ENCODE assay signal across 19 mouse cellular contexts in the genomic region with DNA sequence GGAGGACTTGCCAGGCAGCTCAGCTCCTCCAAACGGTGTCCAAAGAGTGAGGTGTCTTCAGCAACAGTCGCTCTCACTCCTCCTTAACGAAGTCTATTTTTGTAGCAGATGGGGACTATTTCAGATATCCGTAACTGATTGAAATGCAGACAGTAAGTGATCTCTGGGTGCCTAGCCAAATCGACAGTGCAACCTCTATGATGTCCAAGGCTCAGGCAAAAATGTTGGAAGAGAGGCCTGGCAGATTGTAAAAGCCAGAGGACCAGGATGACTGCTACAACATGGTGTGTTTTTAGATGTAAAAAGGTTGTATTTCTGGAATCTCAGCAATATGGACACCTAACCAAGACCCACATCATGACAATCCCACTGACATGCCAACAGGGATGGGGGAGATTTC.
DNase-seq lines count a peak whose midpoint lies in the region.
"Had no signal": no experiment of that assay in that cellular context is flagged by ENCODE, and none has a peak within 500 bp of the region (broad histone marks: within the 10 kb centered on the region; RNA-seq: fewer than 3 reads in every experiment).

No protein-coding gene starts in this region.

- 42% methylated on average over 5 of the region's 5 CpGs for WGBS in heart, embryonic 10.5 days

- no peak overlapping the region for H3K4me3 ChIP-seq in heart, embryonic 10.5 days

- no peak overlapping the region for H3K27ac ChIP-seq in heart, embryonic 10.5 days

- DNase-seq in cerebellum, postnatal 10 days, result peak; percentile 60 to 61
- DNase-seq in cerebellum, postnatal 36 days, result no peak
- DNase-seq in cerebellum, postnatal 14 days, result peak; percentile 39 to 52
- no peak for DNase-seq in cerebellum, adult 11-12 months
- peak; percentile 70 for DNase-seq in heart, adult 11 months
- no peak for DNase-seq in heart, embryonic 10.5 days (ENCODE audit: low spot score)
- DNase-seq: adrenal gland, adult 2 months; adrenal gland, adult 8-10 months; adrenal gland, postnatal 10 days; adrenal gland, postnatal 14 days; adrenal gland, postnatal 25 days; adrenal gland, postnatal 36 days; B cell, adult 2 months; cerebellum, adult 11 months; cerebellum, adult 18-20 months; cerebellum, adult 2 months had no signal

- no peaks in the 10 kb centered on the region for H3K36me3 ChIP-seq in heart, embryonic 10.5 days
- H3K36me3 ChIP-seq: G1E had no signal

- no peaks in the 10 kb centered on the region for H3K9me3 ChIP-seq in heart, embryonic 10.5 days
- H3K9me3 ChIP-seq: G1E had no signal

- peaks cover 9% of the 10 kb centered on the region for H3K4me1 ChIP-seq in heart, embryonic 10.5 days

- H3K27me3 ChIP-seq in heart, embryonic 10.5 days (ENCODE audit: insufficient read depth, poor library complexity, severe bottlenecking), result no peaks in the 10 kb centered on the region
- H3K27me3 ChIP-seq: CH12.LX, Patski had no signal

Comparison
In these comparisons a context has a peak if more than half of its experiments do, and no peak if none do; other contexts are left out.
1. DNase-seq: peak in cerebellum, postnatal 10 days (2 of 2), cerebellum, postnatal 14 days (2 of 2) and heart, adult 11 months (single experiment); none in cerebellum, postnatal 36 days (0 of 2), cerebellum, adult 11-12 months (single experiment) and heart, embryonic 10.5 days (single experiment).